Mouse (Mus musculus) E14TG2a.4 (cell line): ENCODE data around the gene Plekhs1.

Source experiments
- H3K27me3 ChIP-seq: 2 replicates; pipeline ENCODE4 v1.6.1; 2014; ENCODE audit warnings: low read length, control low read depth; ENCODE audit not compliant: insufficient read depth
- H3K36me3 ChIP-seq: 2 replicates; pipeline ENCODE4 v1.6.1; 2014; ENCODE audit warnings: low read length, control low read depth; ENCODE audit not compliant: insufficient read depth
- H3K4me1 ChIP-seq: replicated peaks from 2 replicates; pipeline ENCODE4 v1.6.1; 2014; ENCODE audit warnings: low read depth, low read length, control low read depth
- H3K4me3 ChIP-seq: replicated peaks from 2 replicates; pipeline ENCODE4 v1.5.1; 2014; ENCODE audit warnings: mild to moderate bottlenecking, low read length
- H3K9me3 ChIP-seq: 2 replicates; pipeline ENCODE4 v1.6.1; 2014; ENCODE audit warnings: low read length, control low read depth
- CTCF ChIP-seq: conservative IDR thresholded peaks from 2 replicates; pipeline ENCODE4 v1.5.1; 2014; ENCODE audit warnings: low read length
- NANOG ChIP-seq: IDR thresholded peaks from 2 replicates; pipeline ENCODE4 v1.6.1; 2014; ENCODE audit warnings: borderline replicate concordance, low read length, mixed read lengths
- POU5F1 ChIP-seq: IDR thresholded peaks from 2 replicates; pipeline ENCODE4 v1.6.1; 2014; ENCODE audit warnings: low read length, borderline replicate concordance

Plekhs1 gene

GRCm38 (mm10) chr19:56430369-56430768, 31.1 kb upstream of the Plekhs1 start:
- Histone ChIP-seq H3K4me1 (0 out of 2 replicates have a peak, but pooled peaks cover 2% of the 10 kb centered on the region), H3K36me3 (no peaks in the 10 kb centered on the region), H3K4me3 (no peak overlapping the region), H3K27me3 (no peaks in the 10 kb centered on the region), H3K9me3 (no peaks in the 10 kb centered on the region)
- no peak for TF ChIP-seq NANOG
- TF ChIP-seq CTCF, result 0 out of 2 replicates have a peak, but pooled peaks have one; percentile 9
- no peak for TF ChIP-seq POU5F1

DNA sequence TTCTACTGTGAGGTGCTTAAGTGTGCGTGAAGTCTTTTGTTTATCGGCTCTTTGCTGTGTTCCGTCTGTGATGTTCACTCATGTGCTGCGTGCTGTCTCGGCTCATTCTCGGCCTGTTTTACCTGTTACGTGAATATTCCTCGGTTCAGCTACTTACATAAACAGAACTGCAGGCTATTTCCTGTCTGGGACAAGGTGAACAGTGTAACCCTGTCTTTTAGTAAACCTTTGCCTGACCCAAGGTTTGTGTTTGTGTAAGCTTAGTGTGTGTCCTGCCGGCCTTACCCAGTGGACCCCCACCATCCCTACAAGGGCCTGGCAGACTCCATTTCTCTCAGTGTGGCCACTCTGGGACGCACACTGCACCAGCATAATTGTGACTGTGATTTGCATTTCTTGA, 28.7 kb upstream of the Plekhs1 start:
- H3K27me3 ChIP-seq, result no peaks in the 10 kb centered on the region
- H3K4me1 ChIP-seq, result 0 out of 2 replicates have a peak, but pooled peaks cover 2% of the 10 kb centered on the region
- H3K4me3 ChIP-seq, result no peak overlapping the region
- H3K9me3 ChIP-seq, result no peaks in the 10 kb centered on the region
- 0 out of 2 replicates have a peak, but pooled peaks cover 5% of the 10 kb centered on the region for H3K36me3 ChIP-seq
- no peak for TF ChIP-seq POU5F1
- TF ChIP-seq CTCF, result no peak
- no peak for TF ChIP-seq NANOG

- Histone ChIP-seq H3K4me3 (no peak overlapping the region), H3K9me3 (no peaks in the 10 kb centered on the region), H3K27me3 (no peaks in the 10 kb centered on the region), H3K4me1 (0 out of 2 replicates have a peak, but pooled peaks cover 2% of the 10 kb centered on the region), H3K36me3 (0 out of 2 replicates have a peak, but pooled peaks cover 5% of the 10 kb centered on the region)
- TF ChIP-seq POU5F1 (no peak), NANOG (no peak), CTCF (no peak)
Observed at GRCm38 (mm10) chr19:56433581-56433980, 27.9 kb upstream of the Plekhs1 start.

GRCm38 (mm10) chr19:56436380-56436779, 25.1 kb upstream of the Plekhs1 start:
- TF ChIP-seq POU5F1, result no peak
- peaks cover 11% of the 10 kb centered on the region for H3K4me1 ChIP-seq
- H3K36me3 ChIP-seq, result 0 out of 2 replicates have a peak, but pooled peaks cover 5% of the 10 kb centered on the region
- no peaks in the 10 kb centered on the region for H3K9me3 ChIP-seq
- no peak overlapping the region for H3K4me3 ChIP-seq
- H3K27me3 ChIP-seq, result no peaks in the 10 kb centered on the region

DNA sequence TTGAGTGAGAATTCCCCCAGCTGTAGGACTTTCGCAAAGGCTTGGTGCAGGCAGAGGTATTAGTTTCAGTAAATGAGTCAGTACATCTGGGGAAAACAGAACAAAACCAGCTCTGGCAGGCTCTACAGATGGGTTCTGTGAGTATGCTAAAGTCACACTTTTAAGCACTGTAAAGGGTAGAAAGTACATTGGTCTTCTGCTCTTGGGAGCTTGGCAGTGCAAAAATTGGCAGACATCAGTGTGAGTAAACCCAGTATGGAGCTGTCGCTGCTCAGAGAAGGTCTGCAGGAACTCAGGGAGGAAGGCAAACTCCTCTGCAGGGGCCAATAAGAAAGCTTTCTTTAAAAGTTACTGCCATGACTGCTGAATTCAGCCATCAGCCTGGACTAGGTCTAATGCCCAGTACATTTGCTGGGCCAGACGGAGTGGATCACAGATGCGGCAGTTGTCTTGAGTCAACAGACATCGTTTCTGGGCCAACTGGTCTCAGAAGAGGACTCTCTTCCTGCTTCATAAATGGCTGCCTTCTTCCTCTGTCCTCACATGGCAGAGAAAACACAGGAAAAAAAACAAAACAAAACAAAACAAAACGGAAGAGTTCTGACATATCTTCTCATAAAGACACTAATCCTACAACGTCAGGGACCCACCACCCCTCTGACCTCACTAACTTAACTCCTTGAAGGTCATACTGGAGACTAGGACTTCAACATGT, 22.9 kb upstream of the Plekhs1 start:
- H3K27me3 ChIP-seq, result no peaks in the 10 kb centered on the region
- no peaks in the 10 kb centered on the region for H3K9me3 ChIP-seq
- TF ChIP-seq POU5F1 (no peak), NANOG (no peak), CTCF (no peak)
- peaks cover 9% of the 10 kb centered on the region for H3K4me1 ChIP-seq
- H3K4me3 ChIP-seq, result no peak overlapping the region
- 0 out of 2 replicates have a peak, but pooled peaks cover 5% of the 10 kb centered on the region for H3K36me3 ChIP-seq

DNA sequence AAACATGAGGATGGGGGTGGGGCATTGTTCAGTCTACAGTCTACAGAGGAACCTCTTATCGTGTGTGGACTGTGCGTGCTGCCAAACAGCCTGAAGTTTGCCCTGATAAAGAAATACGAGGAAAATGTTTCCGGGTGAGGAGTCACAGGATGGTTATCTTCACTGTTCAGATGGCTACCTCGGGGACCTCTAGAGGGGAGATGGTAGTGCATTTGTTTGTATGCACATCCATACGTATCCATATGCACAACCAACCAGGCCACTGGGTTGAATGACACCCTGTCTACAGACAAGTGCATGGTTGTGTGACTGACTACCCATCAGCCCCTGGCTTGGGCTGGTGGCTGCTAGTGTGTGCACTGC, 22.4 kb upstream of the Plekhs1 start:
- Histone ChIP-seq H3K4me1 (peaks cover 9% of the 10 kb centered on the region), H3K9me3 (no peaks in the 10 kb centered on the region), H3K4me3 (no peak overlapping the region), H3K27me3 (no peaks in the 10 kb centered on the region), H3K36me3 (0 out of 2 replicates have a peak, but pooled peaks cover 5% of the 10 kb centered on the region)
- TF ChIP-seq POU5F1, result no peak

GRCm38 (mm10) chr19:56443445-56443844, 18.0 kb upstream of the Plekhs1 start:
- H3K4me3 ChIP-seq, result no peak overlapping the region
- TF ChIP-seq POU5F1, result no peak
- TF ChIP-seq NANOG, result no peak
- no peak for TF ChIP-seq CTCF
- H3K9me3 ChIP-seq, result no peaks in the 10 kb centered on the region
- H3K36me3 ChIP-seq, result no peaks in the 10 kb centered on the region
- H3K4me1 ChIP-seq, result peaks cover 9% of the 10 kb centered on the region
- no peaks in the 10 kb centered on the region for H3K27me3 ChIP-seq

- Histone ChIP-seq H3K36me3 (no peaks in the 10 kb centered on the region), H3K4me3 (no peak overlapping the region), H3K27me3 (0 out of 2 replicates have a peak, but pooled peaks cover 2% of the 10 kb centered on the region)
Observed at GRCm38 (mm10) chr19:56448784-56449183, 12.7 kb upstream of the Plekhs1 start.

GRCm38 (mm10) chr19:56449537-56449936, 11.9 kb upstream of the Plekhs1 start:
- H3K9me3 ChIP-seq, result no peaks in the 10 kb centered on the region
- TF ChIP-seq POU5F1 (no peak), CTCF (no peak), NANOG (no peak)
- H3K36me3 ChIP-seq, result no peaks in the 10 kb centered on the region
- peaks cover 8% of the 10 kb centered on the region; the same call in 1 of the 2 replicates for H3K27me3 ChIP-seq
- no peak overlapping the region for H3K4me3 ChIP-seq
- H3K4me1 ChIP-seq, result peaks cover 8% of the 10 kb centered on the region

More at GRCm38 (mm10) chr19:56448784-56449183, 12.7 kb upstream of the Plekhs1 start:
- H3K4me1 ChIP-seq, result peaks cover 8% of the 10 kb centered on the region
- no peaks in the 10 kb centered on the region for H3K9me3 ChIP-seq
- TF ChIP-seq NANOG, result no peak
- no peak for TF ChIP-seq CTCF
- TF ChIP-seq POU5F1, result no peak
